Mouse (Mus musculus) kidney, adult 2 months (tissue): ENCODE data around the gene Paqr4.

Source experiments
- CTCF ChIP-seq: fragments of 200-500 bp; conservative IDR thresholded peaks from 2 replicates; pipeline ENCODE4 v1.5.1; 2011; ENCODE audit warnings: low read depth, mild to moderate bottlenecking, control low read depth, low read length, moderate library complexity, mixed read lengths; ENCODE audit not compliant: insufficient read depth, insufficient read length
- POLR2A ChIP-seq: fragments of 200-500 bp; IDR thresholded peaks from one replicate; pipeline ENCODE4 v1.6.1; 2011; ENCODE audit warnings: low read depth, low read length, control low read depth

- TF ChIP-seq POLR2A, result no peak
- no peak for TF ChIP-seq CTCF
Measured at GRCm38 (mm10) chr17:23760231-23760630, 19.6 kb upstream of the Paqr4 start.
